Mouse (Mus musculus) MEL (cell line): Measurements from ENCODE around the gene Gm6583. TPM values are rescaled to one million over a fixed set of nuclear protein-coding genes. Genes with fewer than 3 reads are reported as not detected.

ENCODE experiments used
- DNase-seq: peaks from one replicate; pipeline ENCODE4 v3.0.0; 2011; ENCODE audit warnings: low read depth, low spot score
- H3K27ac ChIP-seq: 2 replicates; pipeline ENCODE4 v1.5.1; 2012; ENCODE audit warnings: low read depth, mild to moderate bottlenecking, control low read depth, low read length, moderate library complexity; ENCODE audit not compliant: control insufficient read depth
- H3K27me3 ChIP-seq, 2 experiments: fragments of 150-350 bp in 1 of 2; sonication (generic) in 1 of 2; 2 replicates each; pipeline ENCODE4 v1.6.1; 2012; ENCODE audit warnings: low read length in 2 of 2, mild to moderate bottlenecking in 2 of 2, improper control_type of control experiment in 1 of 2, moderate library complexity in 1 of 2; ENCODE audit not compliant: insufficient read depth in 2 of 2, control insufficient read depth in 1 of 2
- H3K36me3 ChIP-seq, 2 experiments: 2 replicates each; pipeline ENCODE4 v1.6.1; 2012 to 2014; ENCODE audit warnings: low read length in 2 of 2, improper control_type of control experiment in 1 of 2, inconsistent platforms in 1 of 2, mild to moderate bottlenecking in 1 of 2; ENCODE audit not compliant: insufficient read depth in 2 of 2, control insufficient read depth in 1 of 2
- H3K4me1 ChIP-seq, 2 experiments: fragments of 150-350 bp in 1 of 2; sonication (generic) in 1 of 2; 2 replicates each; pipeline ENCODE4 v1.6.1; 2012; ENCODE audit warnings: low read length in 2 of 2, improper control_type of control experiment in 1 of 2, mild to moderate bottlenecking in 1 of 2; ENCODE audit not compliant: insufficient read depth in 2 of 2, control insufficient read depth in 1 of 2
- H3K4me3 ChIP-seq, 2 experiments: fragments of 150-350 bp in 1 of 2; sonication (generic) in 1 of 2; 2 replicates each; pipeline ENCODE4 v1.5.1; 2012; ENCODE audit warnings: low read depth in 2 of 2, low read length in 2 of 2, mild to moderate bottlenecking in 2 of 2, moderate library complexity in 2 of 2, control low read depth in 1 of 2, improper control_type of control experiment in 1 of 2; ENCODE audit not compliant: control insufficient read depth in 1 of 2, insufficient read depth in 1 of 2
- H3K79me2 ChIP-seq: 2 replicates; pipeline ENCODE4 v1.6.1; 2012; ENCODE audit warnings: mild to moderate bottlenecking, low read length, moderate library complexity; ENCODE audit not compliant: control insufficient read depth, poor library complexity, insufficient read depth
- H3K9ac ChIP-seq: 2 replicates; pipeline ENCODE4 v1.6.1; 2012; ENCODE audit warnings: low read depth, mild to moderate bottlenecking, control low read depth, low read length, moderate library complexity; ENCODE audit not compliant: control insufficient read depth, poor library complexity, severe bottlenecking
- H3K9me3 ChIP-seq: fragments of 150-350 bp; sonication (generic); replicated peaks from 2 replicates; pipeline ENCODE4 v1.6.1; 2012; ENCODE audit warnings: mild to moderate bottlenecking, low read length, improper control_type of control experiment, moderate library complexity; ENCODE audit not compliant: insufficient read depth
- BHLHE40 ChIP-seq: IDR thresholded peaks from 2 replicates; pipeline ENCODE4 v1.6.1; 2012; ENCODE audit warnings: low read depth, mild to moderate bottlenecking, inconsistent platforms, low read length, improper control_type of control experiment, borderline replicate concordance
- CHD1 ChIP-seq: IDR thresholded peaks from 2 replicates; pipeline ENCODE4 v1.6.1; 2012; ENCODE audit warnings: low read depth, mild to moderate bottlenecking, inconsistent platforms, low read length, improper control_type of control experiment
- E2F4 ChIP-seq: IDR thresholded peaks from 2 replicates; pipeline ENCODE4 v1.6.1; 2011; ENCODE audit warnings: low read depth, low read length, improper control_type of control experiment, borderline replicate concordance
- EP300 ChIP-seq, 2 experiments: IDR thresholded peaks; 2 replicates each; pipeline ENCODE4 v1.6.1; 2011; ENCODE audit warnings: improper control_type of control experiment in 2 of 2, low read length in 2 of 2, low read depth in 1 of 2, mild to moderate bottlenecking in 1 of 2
- GABPA ChIP-seq: IDR thresholded peaks from 2 replicates; pipeline ENCODE4 v1.6.1; 2012; ENCODE audit warnings: low read depth, mild to moderate bottlenecking, inconsistent platforms, low read length, improper control_type of control experiment, moderate library complexity
- GATA1 ChIP-seq: IDR thresholded peaks from 2 replicates; pipeline ENCODE4 v1.6.1; 2011; ENCODE audit warnings: low read depth, low read length, improper control_type of control experiment
- HCFC1 ChIP-seq: IDR thresholded peaks from 2 replicates; pipeline ENCODE4 v1.6.1; 2012; ENCODE audit warnings: low read depth, mild to moderate bottlenecking, inconsistent platforms, low read length, improper control_type of control experiment, moderate library complexity
- JUND ChIP-seq: IDR thresholded peaks from 2 replicates; pipeline ENCODE4 v1.6.1; 2011; ENCODE audit warnings: low read depth, mild to moderate bottlenecking, improper control_type of control experiment, low read length
- KAT2A ChIP-seq: conservative IDR thresholded peaks from 2 replicates; pipeline ENCODE4 v1.6.1; 2012; ENCODE audit warnings: low read depth, low read length, improper control_type of control experiment, inconsistent platforms
- MAFK ChIP-seq: IDR thresholded peaks from 2 replicates; pipeline ENCODE4 v1.6.1; 2011; ENCODE audit warnings: low read depth, mild to moderate bottlenecking, low read length, improper control_type of control experiment, borderline replicate concordance
- MAX ChIP-seq: IDR thresholded peaks from 2 replicates; pipeline ENCODE4 v1.6.1; 2011; ENCODE audit warnings: low read length, improper control_type of control experiment
- MAZ ChIP-seq: IDR thresholded peaks from 2 replicates; pipeline ENCODE4 v1.6.1; 2012; ENCODE audit warnings: low read depth, mild to moderate bottlenecking, inconsistent platforms, low read length, improper control_type of control experiment
- MEF2A ChIP-seq: IDR thresholded peaks from 2 replicates; pipeline ENCODE4 v1.6.1; 2014; ENCODE audit warnings: low read depth, mild to moderate bottlenecking, inconsistent platforms, low read length, improper control_type of control experiment; ENCODE audit not compliant: poor library complexity, insufficient replicate concordance, severe bottlenecking; ENCODE audit errors: extremely low read depth
- MYB ChIP-seq: IDR thresholded peaks from 2 replicates; pipeline ENCODE4 v1.6.1; 2011; ENCODE audit warnings: mild to moderate bottlenecking, low read depth, low read length, improper control_type of control experiment
- POLR2AphosphoS2 ChIP-seq: IDR thresholded peaks from 2 replicates; pipeline ENCODE4 v1.6.1; 2011; ENCODE audit warnings: low read length, improper control_type of control experiment
- POLR2AphosphoS5 ChIP-seq: IDR thresholded peaks from 2 replicates; pipeline ENCODE4 v1.6.1; 2012; ENCODE audit warnings: low read depth, borderline replicate concordance, mild to moderate bottlenecking, inconsistent platforms, low read length, moderate library complexity, mixed read lengths
- RCOR1 ChIP-seq: IDR thresholded peaks from 2 replicates; pipeline ENCODE4 v1.6.1; 2012; ENCODE audit warnings: low read depth, mild to moderate bottlenecking, inconsistent platforms, low read length, improper control_type of control experiment
- SIN3A ChIP-seq: IDR thresholded peaks from 2 replicates; pipeline ENCODE4 v1.6.1; 2012; ENCODE audit warnings: low read length, improper control_type of control experiment, inconsistent platforms
- SMC3 ChIP-seq: IDR thresholded peaks from 2 replicates; pipeline ENCODE4 v1.6.1; 2011; ENCODE audit warnings: low read depth, low read length, improper control_type of control experiment
- UBTF ChIP-seq: IDR thresholded peaks from 2 replicates; pipeline ENCODE4 v1.6.1; 2012; ENCODE audit warnings: low read depth, mild to moderate bottlenecking, inconsistent platforms, low read length, improper control_type of control experiment, moderate library complexity, borderline replicate concordance; ENCODE audit not compliant: insufficient read depth
- ZKSCAN1 ChIP-seq: IDR thresholded peaks from 2 replicates; pipeline ENCODE4 v1.6.1; 2012; ENCODE audit warnings: low read depth, mild to moderate bottlenecking, inconsistent platforms, low read length, improper control_type of control experiment, moderate library complexity
- ZMIZ1 ChIP-seq: IDR thresholded peaks from 2 replicates; pipeline ENCODE4 v1.6.1; 2012; ENCODE audit warnings: low read depth, mild to moderate bottlenecking, inconsistent platforms, low read length, improper control_type of control experiment, moderate library complexity
- polyA plus RNA-seq, 2 experiments: library from polyadenylated mRNA; stranded (reverse) in 1 of 2; unstranded in 1 of 2; fragments of >175 nt in 1 of 2; fragments of >200 nt in 1 of 2; gene quantifications; 2 replicates each; pipeline versions ENCODE4 v1.2.1 to v1.2.4; 2012; ENCODE audit warnings: low replicate concordance in 2 of 2, low read depth in 1 of 2; ENCODE audit not compliant: insufficient read length in 2 of 2, insufficient read depth in 1 of 2, missing spikeins in 1 of 2
- total RNA-seq: library from RNA; depleted of rRNA; stranded (reverse); fragments of 300-350 nt; gene quantifications from 2 replicates; pipeline ENCODE4 v1.2.3, GENCODE M21; 2012

Gene Gm6583
- total and polyA plus RNA-seq, 3 experiments = 0.04 to 0.11 TPM; not detected in 1

DNA sequence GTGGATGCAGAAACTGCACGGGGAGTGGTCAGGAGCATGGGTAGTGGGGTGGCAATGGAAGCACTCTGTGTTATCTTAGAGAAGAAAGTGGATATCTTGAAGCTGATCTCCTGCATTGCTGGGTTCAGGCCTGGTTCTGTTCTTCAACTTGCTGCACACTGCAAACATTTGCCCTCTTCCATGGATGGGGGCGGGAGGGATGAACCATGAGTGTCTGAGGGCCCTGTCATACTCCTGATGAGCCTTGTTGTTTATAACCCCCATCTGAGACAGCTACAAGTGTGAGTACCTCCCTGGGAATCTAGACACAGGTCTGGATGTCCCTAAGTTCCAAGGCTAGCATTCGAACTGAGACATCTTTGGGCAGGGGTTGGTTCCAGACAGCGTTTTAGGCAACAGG, 34.5 kb downstream of the Gm6583 start:
- no peaks in the 10 kb centered on the region for H3K27me3 ChIP-seq
- no peak overlapping the region for H3K9ac ChIP-seq
- peaks cover 0 to 9% of the 10 kb centered on the region in 2 experiments; a peak in 2 of 4 replicates for H3K36me3 ChIP-seq
- no peak for DNase-seq
- no peak overlapping the region for H3K4me3 ChIP-seq
- TF ChIP-seq MAZ = no peak
- TF ChIP-seq MAFK = no peak
- no peak for TF ChIP-seq JUND
- TF ChIP-seq RCOR1 = no peak
- no peak for TF ChIP-seq ZKSCAN1
- TF ChIP-seq EP300 (IDR thresholded peaks at IDR 0.05; ENCODE audit: low read depth in 1 of 2, low read length in 2 of 2) = no peak
- no peak for TF ChIP-seq E2F4
- TF ChIP-seq GATA1 = no peak
- no peak for TF ChIP-seq SIN3A
- TF ChIP-seq POLR2AphosphoS5 = no peak
- no peak for TF ChIP-seq UBTF
- H3K4me1 ChIP-seq = peaks cover 0 to 12% of the 10 kb centered on the region in 2 experiments; a peak in 2 of 4 replicates
- no peak overlapping the region for H3K27ac ChIP-seq
- H3K79me2 ChIP-seq = peaks cover 4% of the 10 kb centered on the region
- H3K9me3 ChIP-seq = no peaks in the 10 kb centered on the region

DNA sequence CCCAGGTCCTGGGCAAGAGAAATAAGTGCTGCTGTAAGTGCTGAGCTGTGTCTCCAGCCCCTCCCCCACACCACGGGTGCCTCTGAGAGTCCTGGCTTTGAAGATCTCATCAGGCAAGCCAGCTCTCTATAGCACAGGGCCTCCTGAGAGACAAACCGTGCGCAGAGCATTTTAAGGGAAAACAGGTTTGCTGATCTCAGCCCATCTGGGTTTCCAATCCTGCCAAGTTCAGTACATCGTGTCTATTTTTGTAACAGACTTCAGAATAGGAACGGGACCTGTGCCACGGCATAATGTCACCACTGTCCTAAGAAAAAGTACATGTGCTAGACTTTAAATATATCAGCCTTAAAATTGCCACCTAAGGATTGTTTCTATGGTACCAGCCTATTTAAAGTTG, 34.9 kb downstream of the Gm6583 start:
- Histone ChIP-seq H3K4me1 (peaks cover 0 to 12% of the 10 kb centered on the region in 2 experiments; a peak in 2 of 4 replicates), H3K4me3 (no peak overlapping the region), H3K9me3 (no peaks in the 10 kb centered on the region), H3K36me3 (peaks cover 0 to 9% of the 10 kb centered on the region in 2 experiments; a peak in 2 of 4 replicates), H3K79me2 (peaks cover 1% of the 10 kb centered on the region; the same call in 1 of the 2 replicates), H3K27me3 (no peaks in the 10 kb centered on the region), H3K27ac (no peak overlapping the region), H3K9ac (no peak overlapping the region)
- TF ChIP-seq GABPA = no peak
- TF ChIP-seq MAZ = no peak
- no peak for TF ChIP-seq MEF2A
- no peak for TF ChIP-seq UBTF
- no peak for TF ChIP-seq ZMIZ1
- no peak for TF ChIP-seq RCOR1
- no peak for TF ChIP-seq BHLHE40
- no peak for TF ChIP-seq MYB
- no peak for TF ChIP-seq SMC3
- TF ChIP-seq KAT2A = no peak
- TF ChIP-seq MAX = no peak
- no peak for TF ChIP-seq SIN3A
- no peak for TF ChIP-seq POLR2AphosphoS2
- TF ChIP-seq HCFC1 = no peak
- no peak for TF ChIP-seq CHD1
- no peak for DNase-seq
